Mouse (Mus musculus): ENCODE results near the gene Cxcl5.
"Not testable (repeated sequence)": the region's sequence is repeated elsewhere in the genome, so short reads cannot be mapped to it uniquely, and the experiment has no call there.

Cxcl5 gene

DNA sequence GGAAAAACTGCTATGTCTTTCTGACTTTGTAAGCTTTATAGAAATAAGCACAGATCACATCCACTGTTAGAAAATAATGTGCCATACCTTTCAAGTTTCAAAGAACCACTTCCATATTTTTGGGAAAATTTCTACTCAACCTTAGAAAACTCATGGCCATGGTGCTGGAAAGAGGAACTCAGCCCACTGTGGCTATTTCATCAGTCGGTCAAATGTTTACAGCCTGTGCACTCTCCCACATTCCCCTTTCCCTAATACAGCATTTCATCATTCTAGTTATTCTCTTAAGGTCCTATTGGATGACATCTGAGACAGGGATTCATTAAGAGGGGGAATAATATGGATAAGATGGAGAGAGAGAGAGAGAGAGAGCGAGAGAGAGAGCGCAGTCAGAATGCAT is 24.5 kb downstream of the Cxcl5 start:
- DNase-seq (ENCODE audit: low read depth in 1 of 2, low spot score in 2 of 2): no peak

DNA sequence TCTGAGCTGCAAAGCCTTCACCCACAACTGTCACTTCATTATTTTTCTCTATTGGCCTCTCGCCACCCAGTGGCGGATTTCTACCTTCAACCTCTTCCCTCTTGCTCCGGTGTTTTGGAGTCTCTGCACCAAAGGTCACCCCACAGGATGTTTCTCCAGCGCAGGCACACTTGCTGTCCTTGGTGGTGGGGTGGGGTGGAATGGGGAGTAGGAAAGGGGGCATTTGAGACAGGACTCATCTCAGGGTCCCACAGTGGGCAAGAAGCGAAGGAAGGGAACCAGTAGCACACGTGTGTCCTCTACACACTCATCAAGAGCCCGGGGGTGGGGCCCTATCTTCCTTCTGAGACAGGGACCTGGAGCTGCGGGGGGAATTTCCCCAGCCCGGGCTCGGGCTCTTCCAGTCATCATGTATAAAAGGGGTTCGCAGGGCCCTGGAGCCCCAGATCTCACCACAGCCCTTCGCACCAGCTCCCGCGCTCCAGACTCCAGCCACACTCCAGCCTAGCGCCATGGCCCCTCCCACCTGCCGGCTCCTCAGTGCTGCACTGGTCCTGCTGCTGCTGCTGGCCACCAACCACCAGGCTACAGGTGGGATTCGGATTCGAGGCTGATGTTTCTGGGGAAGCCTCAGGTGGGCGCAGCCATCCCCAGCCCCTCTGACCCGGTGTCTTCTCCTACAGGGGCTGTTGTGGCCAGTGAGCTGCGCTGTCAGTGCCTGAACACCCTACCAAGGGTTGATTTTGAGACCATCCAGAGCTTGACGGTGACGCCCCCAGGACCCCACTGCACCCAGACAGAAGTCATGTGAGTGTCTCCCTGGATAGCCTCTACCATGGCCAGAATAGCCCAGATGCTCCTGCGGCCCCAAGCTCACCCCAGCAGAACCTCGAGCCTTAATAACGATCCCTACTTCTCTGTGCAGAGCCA is 26.8 kb downstream of the Cxcl5 start, which contains the start of gene Cxcl3:
Gene Cxcl3 (plus strand): TSS at position 445 of the 930 bp plus-strand sequence.
- DNase-seq (ENCODE audit: low read depth in 1 of 2, low spot score in 2 of 2): no peak

DNA sequence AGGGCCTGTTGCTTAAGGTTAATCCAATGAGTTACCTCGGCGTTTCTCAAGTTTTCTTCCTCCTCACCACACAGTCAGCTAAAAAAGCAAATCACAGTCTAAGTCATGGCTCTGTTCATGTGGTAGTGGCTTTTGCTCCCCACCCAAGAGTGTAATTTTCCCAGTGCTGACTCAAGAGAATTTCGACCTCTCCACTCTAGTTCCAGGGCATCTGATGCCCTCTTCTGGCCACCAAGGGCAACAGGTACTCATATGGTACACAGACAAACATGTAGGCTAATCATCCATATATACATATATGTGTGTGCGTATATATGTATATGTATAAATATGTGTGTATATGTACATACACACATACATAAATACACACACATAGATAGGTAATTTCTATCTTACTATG is 29.0 kb downstream of the Cxcl5 start:
- no peak for DNase-seq (ENCODE audit: low read depth in 1 of 2, low spot score in 2 of 2)

DNA sequence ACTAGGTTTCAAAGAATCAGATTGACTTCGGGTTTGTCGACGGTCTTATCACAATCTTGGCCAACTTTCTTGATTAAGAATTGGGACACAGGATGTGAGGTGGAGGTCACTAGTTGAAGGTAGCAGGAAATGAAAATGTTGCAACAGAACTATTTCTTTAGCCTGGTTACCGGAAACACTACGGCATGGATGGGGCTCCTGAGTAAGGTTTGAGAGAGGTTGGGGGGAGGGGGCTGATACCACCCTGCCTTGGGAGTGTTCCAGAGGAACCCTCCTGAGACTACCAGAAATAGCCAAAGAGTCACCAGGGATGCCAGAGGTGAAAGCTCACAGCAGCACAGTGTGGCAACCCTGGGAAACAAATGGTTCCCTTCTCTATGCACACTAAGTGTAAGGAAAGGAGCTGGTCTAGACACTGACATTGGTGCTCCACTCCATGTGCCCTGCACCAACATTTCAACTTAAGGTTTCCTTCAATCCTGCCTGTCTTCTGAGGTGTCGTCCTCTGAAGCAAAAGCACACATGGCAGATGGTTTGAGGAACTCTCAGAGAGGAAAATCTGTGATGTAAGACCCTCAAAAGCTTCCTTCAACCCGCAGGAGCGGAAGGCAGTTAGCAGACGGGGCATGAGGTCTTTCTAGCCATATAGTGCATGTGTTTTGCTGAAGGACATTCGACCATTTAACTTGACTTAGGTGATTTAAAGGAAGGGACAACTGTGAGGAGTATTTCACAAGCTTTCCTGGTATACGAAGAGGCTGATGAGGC is 30.3 kb downstream of the Cxcl5 start:
- no peak for DNase-seq (ENCODE audit: low read depth in 1 of 2, low spot score in 2 of 2)

DNA sequence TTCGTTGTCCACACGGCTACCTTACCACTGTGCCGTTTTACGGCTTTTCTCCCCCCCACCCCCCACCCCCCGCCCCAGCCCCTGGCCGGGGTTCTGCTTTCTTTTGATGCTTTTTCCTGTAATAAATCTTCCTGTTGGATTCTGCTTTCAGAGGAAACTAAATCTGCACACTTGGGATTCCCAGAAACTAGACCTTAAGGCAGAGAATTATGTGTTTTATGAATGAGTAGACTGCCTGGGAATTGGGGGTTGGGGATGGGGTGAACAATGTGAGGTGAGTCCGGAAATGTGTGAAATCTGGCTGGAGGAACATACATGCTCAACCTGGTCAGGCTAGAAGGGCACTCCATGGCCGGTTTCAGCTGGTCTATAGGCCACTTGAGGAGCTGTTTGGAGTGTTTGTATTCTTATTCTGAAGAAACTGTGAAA is 30.9 kb downstream of the Cxcl5 start:
- DNase-seq (ENCODE audit: low read depth in 1 of 2, low spot score in 2 of 2): no peak

DNA sequence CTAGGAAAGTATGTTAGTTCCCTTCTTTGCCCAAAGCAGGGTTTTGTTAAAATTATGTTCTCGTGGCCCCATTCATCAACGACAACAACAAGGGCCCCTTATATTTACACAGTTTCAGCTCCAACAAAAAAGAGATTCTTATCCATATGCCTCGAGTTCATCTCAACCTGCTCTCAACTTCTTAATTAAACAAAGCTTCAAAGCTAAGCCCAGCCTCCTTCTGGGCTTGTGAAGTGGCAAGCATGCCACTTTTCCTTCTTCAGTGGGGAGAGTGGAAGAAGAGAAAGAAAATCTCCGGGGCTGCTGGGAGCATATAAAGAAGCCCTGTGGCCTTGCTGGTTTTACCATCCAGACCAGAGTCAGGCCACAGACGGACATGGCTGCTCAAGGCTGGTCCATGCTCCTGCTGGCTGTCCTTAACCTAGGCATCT is 35.0 kb downstream of the Cxcl5 start, which contains the start of gene Cxcl15:
Gene Cxcl15 (plus strand): TSS at position 340 of the 431 bp plus-strand sequence.
- no peak for DNase-seq (ENCODE audit: low read depth in 1 of 2, low spot score in 2 of 2)

DNA sequence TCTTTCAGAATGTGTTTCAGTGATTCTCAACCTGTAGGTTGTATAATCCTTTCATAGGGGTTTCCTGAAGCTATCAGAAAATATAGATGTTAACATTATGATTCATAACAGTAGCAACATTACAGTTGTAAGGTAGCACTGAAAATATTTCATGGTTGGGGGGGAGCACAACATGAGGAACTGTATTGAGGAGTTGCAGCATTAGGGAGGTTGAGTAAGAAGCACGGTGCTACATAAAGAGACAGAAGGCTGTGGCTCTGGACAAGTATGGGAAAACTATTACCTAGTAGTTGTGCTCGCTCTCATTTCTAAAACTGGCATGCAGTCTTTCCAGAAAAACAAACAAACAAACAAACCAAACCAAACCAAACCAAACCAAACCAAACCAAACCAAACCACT is 36.2 kb downstream of the Cxcl5 start:
- not testable (repeated sequence) for DNase-seq (ENCODE audit: low read depth in 1 of 2, low spot score in 2 of 2)

DNA sequence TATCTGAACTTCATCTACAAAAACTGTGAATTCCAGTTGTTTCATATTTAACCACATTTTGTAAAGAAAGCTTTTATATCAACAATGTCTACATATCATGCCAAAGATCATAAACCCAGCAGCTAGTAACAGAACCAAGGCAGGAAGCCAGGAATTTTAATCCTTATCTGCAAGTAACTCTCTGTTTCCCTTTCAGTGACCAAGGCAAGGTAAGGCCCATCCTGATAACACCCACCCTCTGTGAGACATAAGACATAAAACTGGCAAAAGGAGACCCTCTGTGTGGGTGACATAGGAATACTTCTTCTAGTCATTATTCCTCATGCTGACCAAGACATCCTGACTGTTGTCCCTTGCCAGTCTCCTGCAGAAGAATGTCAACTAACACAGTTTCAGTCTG is 45.4 kb downstream of the Cxcl5 start:
- DNase-seq (ENCODE audit: low read depth in 1 of 2, low spot score in 2 of 2): no peak

DNA sequence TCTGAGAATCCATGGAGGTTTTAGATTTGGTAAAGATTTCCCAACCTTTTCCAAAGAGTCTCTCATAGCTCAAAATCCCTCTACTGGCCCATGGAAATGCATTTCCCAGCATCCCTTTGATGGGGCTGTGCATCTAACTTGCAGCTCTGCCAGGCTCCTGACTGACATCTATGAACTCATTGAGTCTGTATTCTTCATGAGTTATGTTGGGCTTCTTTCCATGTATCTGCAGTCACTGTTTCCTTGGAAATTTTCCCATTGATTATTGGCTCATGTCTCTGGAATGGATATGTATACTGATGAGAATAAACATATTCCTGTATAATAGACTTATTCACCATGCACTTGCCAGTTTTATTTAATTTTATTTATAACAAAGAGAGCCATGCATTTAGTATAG is 46.9 kb downstream of the Cxcl5 start:
- DNase-seq (ENCODE audit: low read depth in 1 of 2, low spot score in 2 of 2): no peak

DNA sequence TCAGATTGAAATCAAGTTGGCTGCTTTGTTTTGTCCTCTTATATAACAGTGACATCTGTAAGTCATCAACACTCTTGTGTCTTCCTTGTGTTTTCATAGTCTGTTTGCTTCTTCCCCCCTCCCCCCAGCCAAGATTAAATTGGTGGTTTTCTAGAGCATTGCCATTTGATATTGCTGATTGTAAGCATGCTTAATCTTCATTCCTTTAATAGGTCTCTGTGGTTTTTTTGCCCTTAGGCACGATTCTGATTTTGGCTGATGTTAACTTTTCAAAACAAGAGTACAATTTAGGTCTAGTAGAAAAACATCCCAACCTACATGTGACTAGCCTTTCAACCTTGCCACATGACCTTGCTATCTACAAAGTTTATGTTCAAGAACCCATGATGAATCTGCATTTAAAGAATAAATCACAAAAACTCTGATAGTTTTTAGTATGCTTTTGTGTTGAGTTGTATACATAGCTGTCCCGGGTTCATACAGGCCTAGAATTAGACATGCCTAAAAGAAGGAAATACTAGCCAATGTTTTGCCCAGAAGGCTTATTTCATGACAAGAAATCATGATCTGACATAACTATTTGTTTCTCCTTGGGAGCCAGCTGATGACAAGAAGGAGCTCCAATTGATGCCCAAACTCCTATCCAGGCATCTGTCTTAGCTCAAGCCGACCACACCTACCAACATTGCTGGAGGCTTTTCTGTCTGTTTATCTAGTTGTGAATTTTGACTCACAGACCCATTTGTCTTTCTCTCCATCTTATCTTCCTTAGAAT is 48.2 kb downstream of the Cxcl5 start:
- no peak for DNase-seq (ENCODE audit: low read depth in 1 of 2, low spot score in 2 of 2)

Measured in monocyte, adult 2 months (primary cell).